Mouse (Mus musculus): Measurements from ENCODE around the gene T. TPM values are rescaled to one million over a fixed set of nuclear protein-coding genes. Genes with fewer than 3 reads are reported as not detected.
"Not testable (repeated sequence)": the region's sequence is repeated elsewhere in the genome, so short reads cannot be mapped to it uniquely, and the experiment has no call there.

Gene T
- not detected in 3 replicates for total RNA-seq (2017)

DNA sequence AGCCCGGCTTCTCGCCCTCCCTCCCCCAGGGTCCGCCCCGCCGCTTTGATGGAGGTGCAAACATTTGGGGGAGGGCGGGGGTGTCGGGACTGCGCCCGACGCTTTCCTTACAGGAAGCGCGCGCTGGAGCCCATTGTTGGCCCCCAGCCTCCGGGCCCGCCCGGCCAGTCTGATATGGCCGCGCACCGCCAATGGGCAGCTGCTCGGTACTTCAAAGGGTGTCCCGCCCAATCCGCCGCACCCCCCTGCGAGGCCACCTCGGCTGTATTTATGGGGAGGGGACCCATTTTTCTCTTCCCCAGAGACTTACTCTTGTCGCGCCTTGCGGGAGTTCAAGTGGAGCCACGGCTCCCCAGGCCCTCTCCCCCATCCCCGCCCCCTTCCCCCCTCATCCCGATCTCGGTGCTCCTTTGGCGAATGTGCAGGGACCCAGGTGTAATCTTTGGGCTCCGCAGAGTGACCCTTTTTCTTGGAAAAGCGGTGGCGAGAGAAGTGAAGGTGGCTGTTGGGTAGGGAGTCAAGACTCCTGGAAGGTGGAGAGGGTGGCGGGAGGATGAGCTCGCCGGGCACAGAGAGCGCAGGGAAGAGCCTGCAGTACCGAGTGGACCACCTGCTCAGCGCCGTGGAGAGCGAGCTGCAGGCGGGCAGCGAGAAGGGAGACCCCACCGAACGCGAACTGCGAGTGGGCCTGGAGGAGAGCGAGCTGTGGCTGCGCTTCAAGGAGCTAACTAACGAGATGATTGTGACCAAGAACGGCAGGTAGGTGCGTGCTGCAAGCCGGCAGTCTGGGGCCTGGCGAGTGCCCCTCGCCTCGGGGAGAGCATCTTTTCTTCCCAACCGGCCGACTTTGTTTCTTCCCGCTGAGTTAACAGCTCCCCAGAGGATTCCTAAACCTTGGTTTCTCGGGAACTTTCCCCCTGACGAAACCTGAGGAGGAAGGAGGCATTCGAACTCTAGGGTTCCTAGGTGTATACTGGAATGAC, at the start of gene T:
TSS of gene T (plus strand) at position 446 of the 983 bp plus-strand sequence.
- ATAC-seq (replicated peaks; ENCODE audit: insufficient number of reproducible peaks, low FRiP score, low TSS enrichment, poor library complexity, severe bottlenecking), result no peak

- ATAC-seq (replicated peaks; ENCODE audit: insufficient number of reproducible peaks, low FRiP score, low TSS enrichment, poor library complexity, severe bottlenecking), result no peak
Observed at GRCm38 (mm10) chr17:8385441-8385840, 48.8 kb upstream of the T start.

DNA sequence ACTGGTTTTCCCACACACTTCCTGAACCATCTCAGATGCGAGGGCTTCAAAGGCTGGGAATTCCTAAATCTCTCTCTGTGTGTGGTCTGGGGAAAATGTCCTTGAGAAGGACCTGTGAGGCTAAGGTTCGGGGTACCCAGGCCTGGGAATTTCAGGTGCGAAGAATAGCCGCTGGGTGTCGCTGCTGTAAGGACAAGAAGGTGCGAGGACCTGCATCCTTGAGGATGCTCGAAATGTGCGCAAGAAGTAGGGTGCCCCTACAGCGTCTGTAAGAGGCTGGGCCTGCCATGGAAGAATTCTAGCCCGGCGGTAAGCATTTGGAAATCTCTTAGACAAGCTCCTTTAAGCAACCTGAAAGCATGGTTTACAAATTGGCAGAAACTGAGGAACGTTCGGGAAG, 45.8 kb upstream of the T start:
- ATAC-seq (replicated peaks; ENCODE audit: insufficient number of reproducible peaks, low FRiP score, low TSS enrichment, poor library complexity, severe bottlenecking), result no peak

GRCm38 (mm10) chr17:8388990-8389789, 45.0 kb upstream of the T start:
- ATAC-seq (replicated peaks; ENCODE audit: insufficient number of reproducible peaks, low FRiP score, low TSS enrichment, poor library complexity, severe bottlenecking), result no peak

DNA sequence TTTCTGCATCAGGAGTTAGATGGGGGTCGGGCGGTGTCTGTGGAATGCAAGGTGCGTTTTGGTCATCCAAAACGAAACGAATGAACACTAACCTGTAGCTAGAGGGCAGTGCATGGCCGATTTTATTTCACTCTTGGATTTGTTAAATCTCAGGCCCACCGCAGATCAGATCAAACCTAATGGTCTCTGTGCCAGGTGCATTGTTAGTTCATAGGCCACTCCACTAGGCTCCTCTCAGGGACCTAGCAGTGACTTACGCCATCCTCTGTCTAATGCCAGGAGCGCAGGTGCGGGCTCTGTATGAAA, 44.5 kb upstream of the T start:
- ATAC-seq (replicated peaks; ENCODE audit: insufficient number of reproducible peaks, low FRiP score, low TSS enrichment, poor library complexity, severe bottlenecking), result no peak

- ATAC-seq (replicated peaks; ENCODE audit: insufficient number of reproducible peaks, low FRiP score, low TSS enrichment, poor library complexity, severe bottlenecking), result no peak
Observed at GRCm38 (mm10) chr17:8390487-8390886, 43.7 kb upstream of the T start.

- ATAC-seq (replicated peaks; ENCODE audit: insufficient number of reproducible peaks, low FRiP score, low TSS enrichment, poor library complexity, severe bottlenecking), result no peak
Observed at GRCm38 (mm10) chr17:8396371-8396770, 37.9 kb upstream of the T start.

GRCm38 (mm10) chr17:8397946-8398345, 36.3 kb upstream of the T start:
- ATAC-seq (replicated peaks; ENCODE audit: insufficient number of reproducible peaks, low FRiP score, low TSS enrichment, poor library complexity, severe bottlenecking), result no peak

GRCm38 (mm10) chr17:8403932-8404331, 30.3 kb upstream of the T start:
- not testable (repeated sequence) for ATAC-seq (replicated peaks; ENCODE audit: insufficient number of reproducible peaks, low FRiP score, low TSS enrichment, poor library complexity, severe bottlenecking)

DNA sequence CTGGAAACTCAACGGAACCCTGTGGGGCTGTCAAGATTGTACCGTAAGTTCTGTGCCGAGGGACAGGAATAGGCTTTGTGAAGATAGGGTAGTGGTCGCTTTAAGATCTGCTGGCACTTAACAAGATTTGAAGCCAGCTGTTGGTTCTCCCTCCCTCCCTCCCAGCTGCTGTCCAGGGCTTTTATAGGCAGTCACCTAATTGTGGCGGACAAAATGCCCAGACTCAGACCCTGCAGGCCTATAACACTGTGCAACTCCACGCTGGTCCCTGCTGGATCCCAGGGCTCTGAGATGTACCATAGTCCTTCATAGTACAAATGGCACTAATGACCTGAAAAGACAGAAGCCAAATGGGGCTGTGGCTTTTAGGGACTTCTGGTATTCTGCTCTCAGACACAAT, 27.9 kb upstream of the T start:
- no peak for ATAC-seq (replicated peaks; ENCODE audit: insufficient number of reproducible peaks, low FRiP score, low TSS enrichment, poor library complexity, severe bottlenecking)

DNA sequence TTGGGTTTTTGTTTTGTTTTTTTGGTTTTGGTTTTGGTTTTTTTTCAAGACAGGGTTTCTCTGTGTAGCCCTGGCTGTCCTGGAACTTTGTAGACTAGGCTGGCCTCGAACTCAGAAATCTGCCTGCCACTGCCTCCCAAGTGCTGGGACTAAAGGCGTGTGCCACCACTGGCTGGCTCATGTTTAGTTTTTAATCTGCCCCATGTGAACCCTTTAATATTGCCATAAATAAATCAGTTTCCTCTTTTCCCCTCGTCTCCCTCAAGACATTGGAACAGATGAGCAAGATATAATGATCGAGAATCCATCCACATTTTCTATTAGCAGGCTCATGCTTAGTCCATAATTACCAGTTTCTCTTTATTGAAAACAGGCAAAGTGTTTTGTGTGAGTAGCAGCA, 26.2 kb upstream of the T start:
- not testable (repeated sequence) for ATAC-seq (replicated peaks; ENCODE audit: insufficient number of reproducible peaks, low FRiP score, low TSS enrichment, poor library complexity, severe bottlenecking)

- ATAC-seq (replicated peaks; ENCODE audit: insufficient number of reproducible peaks, low FRiP score, low TSS enrichment, poor library complexity, severe bottlenecking), result no peak
Observed at GRCm38 (mm10) chr17:8408589-8409295, 25.5 kb upstream of the T start.

- no peak for ATAC-seq (replicated peaks; ENCODE audit: insufficient number of reproducible peaks, low FRiP score, low TSS enrichment, poor library complexity, severe bottlenecking)
Observed at GRCm38 (mm10) chr17:8410330-8410729, 23.9 kb upstream of the T start.

DNA sequence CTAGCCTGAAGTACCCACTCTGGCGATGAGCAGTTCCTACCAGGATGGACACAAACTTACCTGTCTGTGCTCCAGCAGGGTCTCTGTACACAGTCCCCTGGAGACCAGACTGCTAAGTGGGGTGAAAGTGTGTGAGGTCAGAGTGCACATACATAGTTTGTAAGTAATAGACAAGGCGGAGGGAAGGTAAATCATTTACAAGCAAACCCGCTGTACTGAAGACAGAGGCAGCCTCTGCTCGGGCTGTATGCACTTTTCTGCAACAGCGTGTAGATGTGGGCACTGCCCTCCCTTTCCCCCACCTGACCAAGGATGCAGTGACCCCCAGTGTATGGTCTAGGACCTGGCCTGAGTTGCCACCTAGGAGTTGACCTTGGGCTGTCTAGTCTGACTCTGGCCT, 20.6 kb upstream of the T start:
- no peak for ATAC-seq (replicated peaks; ENCODE audit: insufficient number of reproducible peaks, low FRiP score, low TSS enrichment, poor library complexity, severe bottlenecking)

GRCm38 (mm10) chr17:8415533-8415932, 18.7 kb upstream of the T start:
- ATAC-seq (replicated peaks; ENCODE audit: insufficient number of reproducible peaks, low FRiP score, low TSS enrichment, poor library complexity, severe bottlenecking), result no peak

GRCm38 (mm10) chr17:8416865-8417264, 17.4 kb upstream of the T start:
- no peak for ATAC-seq (replicated peaks; ENCODE audit: insufficient number of reproducible peaks, low FRiP score, low TSS enrichment, poor library complexity, severe bottlenecking)

GRCm38 (mm10) chr17:8420739-8421138, 13.5 kb upstream of the T start:
- no peak for ATAC-seq (replicated peaks; ENCODE audit: insufficient number of reproducible peaks, low FRiP score, low TSS enrichment, poor library complexity, severe bottlenecking)

- ATAC-seq (replicated peaks; ENCODE audit: insufficient number of reproducible peaks, low FRiP score, low TSS enrichment, poor library complexity, severe bottlenecking), result no peak
Observed at GRCm38 (mm10) chr17:8421517-8421916, 12.7 kb upstream of the T start.

- ATAC-seq (replicated peaks; ENCODE audit: insufficient number of reproducible peaks, low FRiP score, low TSS enrichment, poor library complexity, severe bottlenecking), result no peak
Observed at GRCm38 (mm10) chr17:8423283-8423682, 10.9 kb upstream of the T start.

All from monocyte, adult 5-6 weeks (primary cell).